Mouse (Mus musculus) megakaryocyte progenitor cell, adult 5-6 weeks (primary cell): ENCODE measurements around the gene Slc38a7. TPM values are rescaled to one million over a fixed set of nuclear protein-coding genes. Genes with fewer than 3 reads are reported as not detected.

Experiments
- ATAC-seq: replicated peaks from 2 replicates; pipeline ENCODE4 v1.8.0; 2016; ENCODE audit warnings: mild to moderate bottlenecking, moderate TSS enrichment, inconsistent platforms; ENCODE audit not compliant: poor library complexity
- total RNA-seq, 2 experiments: library from RNA; stranded (forward) in 1 of 2; stranded (reverse) in 1 of 2; fragments of 157-497, 149-512 nt in 1 of 2; fragments of 200-1000 nt in 1 of 2; gene quantifications; 2 replicates each; pipeline versions ENCODE4 v1.2.3 to v1.2.4; 2015 to 2017

Slc38a7 gene
- total RNA-seq, 2 experiments from 2014 or later = 5.1 to 6.8 TPM

DNA sequence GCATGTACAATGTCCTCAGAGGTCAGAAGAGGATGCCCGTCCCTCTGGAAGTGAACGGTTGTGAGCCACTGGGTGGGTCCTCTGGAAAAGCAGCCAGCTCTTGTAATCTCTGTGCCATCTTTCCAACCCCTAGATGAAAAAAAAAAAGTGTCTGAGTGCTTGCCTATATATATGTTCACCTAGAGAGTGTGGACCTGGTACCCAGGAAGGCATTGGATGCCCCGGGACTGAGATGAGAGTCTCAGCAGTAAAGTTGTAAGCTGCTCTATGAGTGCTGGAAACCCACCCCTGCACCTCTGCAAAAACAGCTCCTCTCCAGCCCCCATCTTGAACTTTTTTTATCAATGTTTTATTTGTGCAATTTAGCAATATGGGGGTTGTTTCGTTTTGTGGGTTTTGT lies 44.7 kb downstream of the Slc38a7 start:
- no peak for ATAC-seq

DNA sequence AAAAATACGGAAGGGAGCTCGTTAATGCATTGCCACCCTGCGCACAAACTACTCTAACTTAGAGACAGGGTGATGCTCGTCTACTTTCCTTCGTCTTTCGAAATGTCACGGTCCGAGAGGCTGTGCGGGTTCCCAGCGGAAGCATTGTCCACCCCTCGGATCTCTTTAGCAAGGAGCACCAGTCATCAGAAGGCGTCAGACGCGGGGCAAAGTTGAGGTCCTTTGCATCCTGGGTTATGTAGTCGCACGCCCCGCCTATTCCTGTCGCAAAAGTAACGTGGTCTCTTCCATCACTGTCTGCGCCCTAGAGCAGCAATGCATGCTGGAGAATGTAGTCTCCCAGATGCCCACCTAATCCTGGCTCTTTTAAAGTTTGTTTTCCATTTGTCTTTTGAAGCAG lies 45.5 kb downstream of the Slc38a7 start:
- peak; percentile 81 for ATAC-seq

DNA sequence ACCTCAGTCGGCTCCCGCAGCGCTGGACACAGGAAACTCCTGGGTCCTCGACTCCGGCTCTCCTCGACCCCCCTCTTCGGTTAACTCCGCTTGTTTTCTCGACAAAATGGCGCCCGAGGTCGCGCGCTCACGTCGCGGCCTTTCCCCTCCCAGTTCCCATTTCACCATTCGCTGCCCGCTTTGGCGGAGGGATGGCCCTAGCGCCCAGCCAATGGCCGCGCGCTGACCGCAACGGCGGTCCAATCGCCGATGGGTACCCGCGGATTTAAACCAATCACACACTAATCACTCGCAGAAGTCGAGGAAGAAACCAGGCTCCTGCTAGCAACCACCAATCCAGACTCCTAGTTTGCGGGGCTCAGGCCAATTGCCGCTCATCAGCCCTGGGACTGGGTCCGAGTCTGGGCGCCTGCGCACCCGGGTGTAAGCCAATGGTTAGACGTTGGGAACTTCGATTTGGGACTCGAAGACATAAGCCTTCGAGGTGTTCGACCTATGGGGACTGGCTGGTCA lies 46.0 kb downstream of the Slc38a7 start, which contains the start of gene Cnot1:
TSS of gene Cnot1 (minus strand) at position 134 of the 513 bp plus-strand sequence.
- ATAC-seq = peak; percentile 87

DNA sequence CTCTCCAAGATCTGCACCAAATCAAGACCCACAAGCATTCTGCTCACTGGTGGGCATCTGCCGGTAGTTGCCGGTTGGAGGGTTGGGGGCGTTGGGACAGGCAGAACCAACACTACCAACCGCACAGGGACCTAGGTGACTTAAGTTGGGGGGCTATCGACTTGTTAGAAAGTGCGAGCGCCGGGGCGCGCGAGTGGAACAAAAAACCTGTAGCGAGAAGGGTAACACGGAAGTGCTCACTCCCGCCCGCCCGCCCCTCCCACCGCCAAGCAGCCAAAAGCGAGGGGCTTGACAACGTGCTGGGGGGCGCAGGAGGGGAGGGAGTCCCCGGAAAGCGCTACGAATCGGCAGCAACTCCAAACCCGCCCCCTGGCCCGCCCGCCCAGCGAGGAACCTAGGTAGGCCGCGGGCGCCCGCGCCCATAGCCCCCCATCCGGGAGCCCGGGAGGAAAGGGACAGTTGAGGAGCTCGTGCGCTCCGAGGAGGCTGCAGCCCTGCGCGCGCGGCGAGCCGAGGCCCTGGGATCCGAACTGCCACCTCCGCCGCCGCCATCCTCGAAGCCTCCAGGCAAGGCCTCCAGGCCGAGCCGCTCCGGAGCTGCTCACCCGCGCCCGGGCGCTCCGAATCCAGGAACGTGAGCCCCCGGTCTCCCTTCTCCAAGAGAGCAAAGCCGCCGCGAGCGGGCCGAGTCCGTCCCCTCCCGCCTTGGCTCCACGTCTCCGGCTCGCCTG lies 46.7 kb downstream of the Slc38a7 start:
- ATAC-seq = no peak

DNA sequence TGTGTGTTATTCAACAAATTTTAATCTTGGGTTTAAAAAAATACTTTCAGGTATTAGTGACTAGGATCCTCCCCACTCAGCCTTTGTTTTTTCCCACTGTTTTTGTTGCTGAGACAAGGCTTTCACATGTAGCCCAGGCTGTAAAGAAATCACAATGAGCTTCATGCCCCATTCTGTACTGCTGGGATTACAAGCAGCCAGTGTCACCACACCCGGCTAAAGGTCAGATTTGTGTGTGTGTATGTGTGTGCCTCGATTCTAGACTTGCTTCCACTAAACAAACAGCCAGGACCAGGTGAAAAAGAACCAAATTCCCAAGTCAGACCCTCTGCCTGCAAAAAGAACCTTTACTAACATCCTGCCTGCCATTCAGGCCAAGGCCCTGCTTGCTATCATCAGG lies 47.9 kb downstream of the Slc38a7 start:
- ATAC-seq = no peak

DNA sequence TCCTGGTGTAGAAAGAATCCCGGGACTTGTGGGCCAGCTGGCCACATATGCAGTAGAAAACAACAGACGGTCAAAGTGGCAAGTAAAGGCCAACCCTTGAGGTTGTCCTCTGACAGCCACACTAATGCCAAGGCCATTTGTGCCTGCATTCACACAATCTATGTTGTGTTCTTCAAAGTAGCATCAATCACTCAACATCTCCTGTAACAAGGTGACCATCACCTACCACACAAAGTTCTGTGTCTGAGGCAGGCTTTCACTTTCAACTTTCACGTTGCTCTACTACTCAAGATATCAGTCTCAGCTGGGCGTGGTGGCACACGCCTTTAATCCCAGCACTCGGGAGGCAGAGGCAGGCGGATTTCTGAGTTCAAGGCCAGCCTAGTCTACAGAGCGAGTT lies 51.1 kb downstream of the Slc38a7 start:
- ATAC-seq = no peak

DNA sequence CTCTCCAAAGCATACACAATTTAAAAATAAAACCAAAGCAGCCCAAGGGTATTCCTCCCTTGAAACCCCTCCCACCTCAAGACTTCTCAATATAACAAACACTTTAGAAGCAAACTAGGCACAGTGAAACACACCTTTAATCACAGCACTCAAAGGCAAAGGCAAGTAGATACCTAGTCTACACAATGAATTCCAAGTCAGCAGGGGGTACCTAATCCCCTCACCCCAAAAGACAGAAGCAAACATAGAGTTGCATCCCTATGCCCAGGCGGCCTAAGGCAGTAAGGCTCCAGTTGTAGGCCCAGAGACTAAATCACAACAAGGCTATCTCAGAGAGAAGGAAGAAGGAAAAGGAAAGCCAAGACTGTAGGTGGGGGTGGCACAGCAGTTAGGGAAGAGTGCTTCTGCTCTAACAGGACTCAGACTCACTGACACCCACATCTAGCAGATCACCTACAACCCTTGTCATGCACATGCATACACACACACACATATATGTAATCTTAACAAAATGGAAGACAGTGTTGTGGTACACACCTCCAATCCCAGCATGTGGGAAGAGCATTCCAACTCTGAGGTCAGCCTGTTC lies 51.8 kb downstream of the Slc38a7 start:
- no peak for ATAC-seq

DNA sequence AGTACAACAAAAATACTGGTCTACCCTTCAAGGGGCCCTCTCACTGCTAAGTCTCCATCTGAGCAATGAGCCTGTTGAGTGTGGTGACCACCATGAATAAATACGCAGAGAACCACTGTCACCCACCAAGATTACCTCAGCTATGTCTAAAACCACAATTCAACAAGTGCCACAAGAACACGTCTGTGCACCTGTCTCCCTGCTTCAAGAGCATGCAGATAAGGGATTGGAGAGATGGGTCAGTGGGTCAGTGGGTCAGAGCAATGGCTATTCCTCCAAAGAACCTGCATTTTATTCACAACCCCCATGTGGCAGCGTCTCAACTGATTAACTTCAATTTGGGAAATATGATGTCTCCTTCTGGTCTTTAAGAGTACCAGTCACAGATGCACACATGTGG lies 53.0 kb downstream of the Slc38a7 start:
- no peak for ATAC-seq

DNA sequence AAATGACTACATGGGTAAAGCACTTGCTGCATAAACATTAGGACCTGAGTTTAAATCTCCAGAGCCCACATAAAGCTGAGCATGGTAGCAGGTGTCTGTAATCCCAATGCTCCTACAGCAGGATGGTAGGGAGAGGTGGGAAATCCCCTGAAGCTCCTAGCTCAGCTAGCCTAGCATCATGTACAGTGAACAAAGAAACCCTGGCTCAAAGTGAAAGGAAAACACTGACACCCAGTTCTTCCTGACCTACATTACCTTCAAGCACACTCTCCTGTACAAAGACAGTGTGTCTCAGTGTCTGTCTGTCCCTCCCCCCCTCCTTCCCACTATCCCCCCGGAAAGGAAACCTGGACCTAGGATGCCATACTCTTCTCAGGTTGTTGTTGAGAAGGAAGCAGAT lies 53.4 kb downstream of the Slc38a7 start:
- no peak for ATAC-seq

DNA sequence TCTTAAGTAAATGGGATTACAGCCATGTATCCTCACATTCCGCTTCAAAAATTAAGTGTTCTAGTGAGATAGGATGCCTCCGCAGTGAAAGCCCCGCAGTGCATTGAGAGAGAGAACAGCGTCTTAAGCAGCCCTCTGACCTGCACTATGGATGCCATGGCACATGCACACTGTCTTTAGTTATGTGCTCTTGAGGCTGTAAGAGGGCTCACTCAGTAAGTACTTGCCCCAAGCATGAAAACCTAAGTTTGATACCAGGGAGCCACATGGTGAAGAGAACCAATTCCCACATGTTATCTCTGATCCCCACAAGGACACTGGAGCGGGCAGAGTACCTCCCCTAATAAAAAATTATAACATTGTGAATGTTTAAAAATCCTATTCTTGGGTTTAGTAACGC lies 54.2 kb downstream of the Slc38a7 start:
- ATAC-seq = peak; percentile 26; the same call in 1 of the 2 replicates

DNA sequence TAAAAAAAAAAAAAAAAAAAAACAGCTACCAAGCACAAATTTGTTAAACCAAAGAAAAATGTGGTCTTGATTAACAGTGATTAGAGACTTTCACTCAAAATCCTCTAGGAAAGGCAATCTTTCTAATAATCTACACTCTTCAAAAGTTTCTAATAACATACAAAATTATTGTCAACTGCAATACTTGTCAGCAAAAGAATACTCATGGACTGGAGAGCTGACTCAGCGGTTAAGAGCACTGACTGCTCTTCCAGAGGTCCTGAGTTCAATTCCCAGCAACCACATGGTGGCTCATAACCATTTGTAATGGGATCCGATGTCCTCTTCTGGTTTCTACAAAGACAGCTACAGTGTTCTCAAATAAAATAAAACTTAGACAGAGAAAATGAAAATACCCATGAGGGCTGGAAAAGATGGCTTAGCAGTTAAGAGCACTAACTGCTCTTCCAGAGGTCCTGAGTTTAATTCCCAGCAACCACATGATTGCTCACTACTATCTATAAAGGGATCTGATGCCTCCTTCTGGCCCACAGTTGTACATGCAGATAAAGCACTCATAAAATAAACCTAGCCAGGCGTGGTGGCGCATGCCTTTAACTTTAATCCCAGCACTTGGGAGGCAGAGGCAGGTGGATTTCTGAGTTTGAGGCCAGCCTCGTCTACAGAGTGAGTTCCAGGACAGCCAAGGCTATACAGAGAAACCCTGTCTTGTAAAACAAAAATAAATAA lies 57.8 kb downstream of the Slc38a7 start:
- peak; percentile 61; the same call in 1 of the 2 replicates for ATAC-seq

Other genes with a start within 250 kb of the Slc38a7 start
- gene Gins3, start 220.1 kb downstream of the Slc38a7 start, total RNA-seq (2015) = 15.8 and 19.6 TPM in 2 replicates
- gene Gins3, start 220.1 kb downstream of the Slc38a7 start, total RNA-seq (2017) = 21.8 and 24.3 TPM in 2 replicates
- gene Ndrg4, start 176.6 kb downstream of the Slc38a7 start, total RNA-seq (2015) = not detected in 2 replicates
- not detected in 2 replicates for gene Ndrg4, start 176.6 kb downstream of the Slc38a7 start, total RNA-seq (2017)
- gene Setd6, start 137.7 kb downstream of the Slc38a7 start, total RNA-seq (2015) = 29.8 and 31.8 TPM in 2 replicates
- gene Setd6, start 137.7 kb downstream of the Slc38a7 start, total RNA-seq (2017) = 48.4 and 48.9 TPM in 2 replicates
- gene Cnot1, start 46.1 kb downstream of the Slc38a7 start, total RNA-seq (2015) = 210 and 287 TPM in 2 replicates
- gene Cnot1, start 46.1 kb downstream of the Slc38a7 start, total RNA-seq (2017) = 104 and 139 TPM in 2 replicates
- 126 and 160 TPM in 2 replicates for gene Sap18b, start 28.2 kb downstream of the Slc38a7 start, total RNA-seq (2015)
- gene Sap18b, start 28.2 kb downstream of the Slc38a7 start, total RNA-seq (2017) = 314 and 323 TPM in 2 replicates
- gene Got2, start 35.0 kb upstream of the Slc38a7 start, total RNA-seq (2015) = 138 and 157 TPM in 2 replicates
- 116 and 132 TPM in 2 replicates for gene Got2, start 35.0 kb upstream of the Slc38a7 start, total RNA-seq (2017)